Mouse (Mus musculus) lung, embryonic 15.5 days (tissue): Measurements from ENCODE around the gene Spen. TPM values are rescaled to one million over a fixed set of nuclear protein-coding genes. Genes with fewer than 3 reads are reported as not detected.

Experiments
- ATAC-seq: fragments of 200-750 bp; cut with Nextera tagmentation; 2 replicates; pipeline ENCODE4 v1.8.0; 2017; ENCODE audit warnings: moderate number of reproducible peaks, borderline replicate concordance; ENCODE audit not compliant: low FRiP score, low TSS enrichment; ENCODE audit errors: extremely low read depth
- H3K27ac ChIP-seq: fragments of 300-500 bp; sonication (generic); 2 replicates; pipeline ENCODE4 v1.5.1; 2015; ENCODE audit warnings: moderate library complexity, mild to moderate bottlenecking, inconsistent platforms
- H3K27me3 ChIP-seq: fragments of 300-500 bp; sonication (generic); 2 replicates; pipeline ENCODE4 v1.6.1; 2015; ENCODE audit warnings: inconsistent platforms
- H3K36me3 ChIP-seq: fragments of 300-500 bp; sonication (generic); 2 replicates; pipeline ENCODE4 v1.6.1; 2015; ENCODE audit warnings: inconsistent platforms
- H3K4me1 ChIP-seq: fragments of 300-500 bp; sonication (generic); 2 replicates; pipeline ENCODE4 v1.6.1; 2015; ENCODE audit warnings: inconsistent platforms
- H3K4me2 ChIP-seq: fragments of 300-500 bp; sonication (generic); 2 replicates; pipeline ENCODE4 v1.6.1; 2015; ENCODE audit warnings: inconsistent platforms, mild to moderate bottlenecking, moderate library complexity
- H3K4me3 ChIP-seq: fragments of 300-500 bp; sonication (generic); 2 replicates; pipeline ENCODE4 v1.5.1; 2015; ENCODE audit warnings: mild to moderate bottlenecking, inconsistent platforms
- H3K9ac ChIP-seq: fragments of 300-500 bp; sonication (generic); 2 replicates; pipeline ENCODE4 v1.6.1; 2015; ENCODE audit warnings: inconsistent platforms
- H3K9me3 ChIP-seq: fragments of 300-500 bp; sonication (generic); 2 replicates; pipeline ENCODE4 v1.6.1; 2016; ENCODE audit warnings: inconsistent platforms
- WGBS: fragments of 180-500 bp; shearing (Covaris S2); methylation state at CpG from one replicate; pipeline ENCODE4 v1.1.7; 2015; 5-methylcytosine and 5-hydroxymethylcytosine counted together
- polyA plus RNA-seq: library from polyadenylated mRNA; unstranded; fragments of >200 nt; fragmentation: Nextera tagmentation; extraction: Ambion mirVana; gene quantifications from 2 replicates; pipeline ENCODE4 v1.2.1, GENCODE M21; 2015

Gene Spen
- polyA plus RNA-seq, 1 experiment from 2014 or later, result 10.3 TPM

DNA sequence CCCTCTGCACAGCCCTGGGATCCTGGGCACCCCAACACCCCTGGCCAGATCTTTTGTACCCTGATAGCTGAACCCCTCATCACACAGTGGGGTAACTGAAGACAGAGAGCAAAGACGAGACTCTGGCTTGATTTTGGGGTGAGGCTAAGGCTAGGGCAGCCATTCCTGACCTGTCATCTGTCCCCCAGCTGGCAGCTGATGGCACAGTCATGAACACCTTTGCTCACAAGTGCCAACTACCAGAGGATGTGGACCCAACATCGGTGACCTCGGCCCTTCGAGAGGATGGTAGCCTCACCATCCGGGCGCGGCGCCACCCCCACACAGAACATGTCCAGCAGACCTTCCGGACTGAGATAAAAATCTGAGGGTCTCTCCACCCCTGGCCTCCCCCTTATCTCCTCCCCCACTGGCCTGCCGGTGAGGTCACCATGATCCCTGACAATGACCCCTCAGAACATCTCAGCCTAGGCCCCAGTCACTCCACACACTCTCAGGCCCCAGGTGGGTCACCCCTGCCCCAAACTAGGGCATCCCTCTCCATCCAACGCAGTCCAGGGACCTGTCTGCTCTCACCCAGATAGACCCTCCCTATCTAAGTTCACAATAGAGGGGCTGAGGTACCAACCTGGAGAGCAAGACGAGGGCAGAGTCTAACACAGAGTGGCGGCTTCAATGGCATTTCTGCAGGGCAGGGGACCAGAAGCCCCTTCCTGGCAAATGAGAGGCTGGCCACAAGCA, 114.5 kb downstream of the Spen start:
- no peak overlapping the region for H3K9ac ChIP-seq
- peaks cover 6% of the 10 kb centered on the region; the same call in 1 of the 2 replicates for H3K27me3 ChIP-seq
- no peaks in the 10 kb centered on the region for H3K9me3 ChIP-seq
- H3K4me2 ChIP-seq, result no peak overlapping the region
- H3K36me3 ChIP-seq, result no peaks in the 10 kb centered on the region
- no peak overlapping the region for H3K27ac ChIP-seq
- ATAC-seq, result no peak
- H3K4me1 ChIP-seq, result peaks cover 42% of the 10 kb centered on the region
- 80% methylated on average over 13 of the region's 13 CpGs for WGBS
- H3K4me3 ChIP-seq, result no peak overlapping the region

DNA sequence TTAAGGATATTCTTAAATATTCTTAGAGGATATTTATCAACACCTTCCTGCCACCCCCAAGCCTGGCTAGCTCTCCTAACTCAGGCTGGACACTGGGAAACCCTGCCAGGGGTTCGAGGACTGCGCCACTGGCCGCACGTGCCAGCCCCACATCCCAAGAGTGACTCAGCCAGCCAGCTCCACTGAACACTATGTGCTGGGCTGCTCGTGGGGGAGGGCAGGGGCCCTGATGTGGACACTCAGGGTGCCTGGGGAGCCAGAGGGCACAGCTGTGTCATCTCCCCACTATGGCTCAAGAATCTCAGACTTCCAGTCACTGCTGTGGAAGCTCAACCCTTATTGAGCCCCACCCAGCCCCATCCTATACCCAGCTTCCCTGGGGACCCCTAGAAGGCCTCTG, 115.1 kb downstream of the Spen start:
- H3K4me2 ChIP-seq, result no peak overlapping the region
- no peaks in the 10 kb centered on the region for H3K36me3 ChIP-seq
- H3K27me3 ChIP-seq, result peaks cover 6% of the 10 kb centered on the region; the same call in 1 of the 2 replicates
- no peak overlapping the region for H3K9ac ChIP-seq
- no peak overlapping the region for H3K4me3 ChIP-seq
- H3K4me1 ChIP-seq, result peaks cover 42% of the 10 kb centered on the region
- 79% methylated on average over 5 of the region's 5 CpGs for WGBS
- H3K9me3 ChIP-seq, result no peaks in the 10 kb centered on the region
- no peak for ATAC-seq
- H3K27ac ChIP-seq, result no peak overlapping the region

DNA sequence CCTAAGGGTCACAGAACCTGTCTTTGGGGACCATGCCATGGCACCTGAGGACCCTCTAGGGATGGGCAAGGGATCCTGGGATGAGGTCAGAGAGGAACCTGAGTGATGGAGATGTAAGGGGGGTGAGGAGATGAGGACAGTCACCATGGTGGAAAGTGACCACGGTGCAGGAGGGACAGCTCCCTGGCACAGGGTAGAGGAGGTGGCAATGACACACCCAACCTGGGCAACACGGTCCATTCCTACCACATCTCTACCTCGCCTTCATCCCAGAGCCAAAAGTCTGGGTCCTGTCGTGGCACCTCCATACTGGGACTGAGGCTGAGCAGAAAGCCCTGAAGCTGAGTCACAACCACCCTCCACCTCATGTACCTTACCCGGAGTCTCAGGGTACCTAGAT, 115.6 kb downstream of the Spen start:
- Histone ChIP-seq H3K4me2 (no peak overlapping the region), H3K4me1 (peaks cover 42% of the 10 kb centered on the region)
- no peak for ATAC-seq

DNA sequence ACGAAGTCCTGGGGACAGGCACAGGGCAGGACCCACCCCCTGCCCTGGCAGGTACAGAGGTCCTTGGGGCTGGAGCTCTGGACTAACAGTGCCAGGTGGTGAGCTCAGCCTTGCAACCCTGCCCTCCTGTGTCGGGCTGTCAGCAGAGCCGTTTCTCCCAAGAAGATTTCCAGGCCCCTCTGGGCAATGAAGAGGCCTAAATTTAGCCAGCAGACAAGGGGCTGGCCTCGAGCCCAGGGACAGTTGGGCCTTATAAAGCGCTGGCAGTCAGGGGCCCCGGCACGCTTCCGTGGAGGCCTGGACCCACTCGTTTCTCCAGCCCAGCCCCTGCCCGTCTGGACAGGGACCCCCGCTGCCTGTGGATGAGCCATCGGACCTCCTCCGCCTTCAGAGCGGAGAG, 117.0 kb downstream of the Spen start:
- H3K9me3 ChIP-seq, result no peaks in the 10 kb centered on the region
- peak; percentile 9; the same call in 1 of the 2 replicates for ATAC-seq
- H3K9ac ChIP-seq, result no peak overlapping the region
- peaks cover 6% of the 10 kb centered on the region; the same call in 1 of the 2 replicates for H3K27me3 ChIP-seq
- H3K36me3 ChIP-seq, result no peaks in the 10 kb centered on the region
- peak overlapping the region; percentile 54 for H3K27ac ChIP-seq
- 51% methylated on average over 14 of the region's 14 CpGs for WGBS
- H3K4me3 ChIP-seq, result 0 out of 2 replicates have a peak overlapping the region, but pooled peaks have one; percentile 10
- H3K4me1 ChIP-seq, result peaks cover 33% of the 10 kb centered on the region
- 0 out of 2 replicates have a peak overlapping the region, but pooled peaks have one; percentile 8 for H3K4me2 ChIP-seq

More for the DNA sequence above, 115.6 kb downstream of the Spen start:
- Histone ChIP-seq H3K36me3 (no peaks in the 10 kb centered on the region), H3K27ac (no peak overlapping the region), H3K4me3 (no peak overlapping the region), H3K27me3 (peaks cover 6% of the 10 kb centered on the region; the same call in 1 of the 2 replicates), H3K9me3 (no peaks in the 10 kb centered on the region), H3K9ac (no peak overlapping the region)
- 79% methylated on average over 5 of the region's 5 CpGs for WGBS

DNA sequence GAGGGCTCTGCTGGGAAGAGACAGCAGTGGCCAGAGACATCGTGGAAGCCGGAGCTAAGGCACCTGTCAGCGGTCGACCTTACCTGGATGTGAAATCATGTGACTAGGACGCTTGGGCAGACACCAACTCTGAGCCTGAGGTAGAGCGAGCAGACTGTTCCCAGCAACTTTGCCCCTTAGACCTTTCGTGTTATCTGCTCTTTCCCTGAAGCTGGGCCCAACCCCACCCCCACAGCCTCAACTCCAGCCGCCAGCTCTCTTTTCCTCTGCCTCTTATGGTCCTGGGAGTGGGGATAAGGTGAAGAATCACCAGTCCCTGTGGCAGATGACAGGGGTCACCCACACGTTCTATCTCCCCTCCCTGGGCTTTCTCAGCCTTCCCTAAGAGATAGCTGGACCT, 117.5 kb downstream of the Spen start:
- Histone ChIP-seq H3K4me2 (no peak overlapping the region), H3K4me1 (peaks cover 28% of the 10 kb centered on the region), H3K36me3 (no peaks in the 10 kb centered on the region), H3K27ac (peak overlapping the region; percentile 54), H3K9ac (no peak overlapping the region), H3K27me3 (peaks cover 6% of the 10 kb centered on the region; the same call in 1 of the 2 replicates), H3K4me3 (no peak overlapping the region), H3K9me3 (no peaks in the 10 kb centered on the region)
- ATAC-seq, result no peak
- 27% methylated on average over 9 of the region's 9 CpGs for WGBS

DNA sequence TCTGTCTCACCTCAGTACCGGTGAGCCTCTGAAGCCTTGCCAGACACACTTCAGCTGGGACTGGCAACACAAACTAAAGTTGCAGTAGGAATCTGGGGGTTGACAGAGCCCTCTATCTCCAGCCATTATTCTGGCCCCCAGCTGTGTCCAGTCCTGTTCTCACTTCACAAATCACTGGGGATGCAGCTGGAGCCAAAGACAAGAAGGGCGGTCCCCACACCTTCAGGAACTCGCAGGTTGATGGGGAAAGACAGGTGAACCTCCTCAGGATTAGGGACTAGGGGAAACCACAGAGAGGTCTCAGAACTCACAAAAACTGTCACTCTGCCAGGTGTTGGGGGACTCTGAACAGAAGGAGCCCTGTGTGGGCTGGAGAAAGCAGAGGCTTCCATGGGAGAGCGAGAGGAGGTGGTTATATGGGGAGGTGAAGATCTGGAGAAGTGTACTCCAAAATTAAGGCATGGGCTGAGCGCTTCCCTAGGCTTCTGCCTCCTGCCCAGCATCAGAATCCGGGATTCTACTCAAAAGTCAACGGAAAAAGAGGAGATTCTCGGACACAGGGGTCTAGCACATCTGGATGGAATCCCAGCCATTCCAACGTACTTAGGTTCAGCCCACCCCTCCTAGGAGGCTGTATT, 118.1 kb downstream of the Spen start, which contains the start of gene Hspb7:
TSS of gene Hspb7 (plus strand) at position 588 of the 638 bp plus-strand sequence.
- H3K4me1 ChIP-seq, result peaks cover 22% of the 10 kb centered on the region
- no peaks in the 10 kb centered on the region for H3K9me3 ChIP-seq
- no peaks in the 10 kb centered on the region for H3K36me3 ChIP-seq
- peaks cover 6% of the 10 kb centered on the region; the same call in 1 of the 2 replicates for H3K27me3 ChIP-seq
- H3K27ac ChIP-seq, result peak within 1 kb of the TSS; percentile 54
- H3K4me3 ChIP-seq, result 0 out of 2 replicates have a peak within 1 kb of the TSS, but pooled peaks have one; percentile 10
- 30% methylated on average over 9 of the region's 9 CpGs for WGBS
- 0 out of 2 replicates have a peak within 1 kb of the TSS, but pooled peaks have one; percentile 8 for H3K4me2 ChIP-seq
- ATAC-seq, result no peak
- no peak within 1 kb of the TSS for H3K9ac ChIP-seq

DNA sequence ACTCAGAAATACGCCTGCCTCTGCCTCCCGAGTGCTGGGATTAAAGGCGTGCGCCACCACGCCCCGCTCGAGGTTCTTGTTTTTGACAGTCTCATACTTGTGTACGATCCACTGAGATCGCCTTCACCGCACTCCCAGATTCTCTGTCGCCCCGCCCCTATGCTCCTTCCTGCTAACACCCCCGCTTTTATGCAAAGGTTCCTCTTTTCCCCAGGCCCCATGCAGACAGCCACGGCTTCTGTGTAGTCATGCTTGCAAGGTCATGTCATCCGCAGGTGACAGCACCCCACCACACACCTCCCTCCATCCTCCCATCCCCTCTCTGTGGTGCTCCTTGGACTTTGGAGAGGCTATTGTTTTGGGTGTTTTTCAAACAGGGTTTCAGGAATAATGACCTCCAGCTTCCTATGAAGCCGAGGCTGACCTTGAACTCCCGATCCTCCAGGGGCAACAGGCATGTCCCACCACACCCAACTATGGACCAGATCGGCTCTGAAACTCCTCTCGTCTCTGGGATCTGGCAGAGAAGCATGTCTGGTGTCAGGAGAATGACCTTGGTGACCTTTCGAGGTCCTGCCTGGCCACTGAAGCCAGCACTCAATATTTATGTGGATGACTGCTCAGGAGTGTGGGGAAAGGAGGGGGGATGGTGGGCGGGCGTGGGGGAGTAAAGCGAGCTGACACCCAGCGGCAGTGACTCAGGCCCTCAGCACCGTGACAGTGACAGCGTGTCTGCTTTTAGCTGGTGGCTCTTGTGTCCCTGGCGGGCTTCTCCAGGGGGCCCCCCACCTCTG, 118.8 kb downstream of the Spen start:
- H3K9ac ChIP-seq, result no peak overlapping the region
- H3K9me3 ChIP-seq, result no peaks in the 10 kb centered on the region
- peaks cover 6% of the 10 kb centered on the region; the same call in 1 of the 2 replicates for H3K27me3 ChIP-seq
- no peak for ATAC-seq
- H3K4me1 ChIP-seq, result peaks cover 22% of the 10 kb centered on the region
- 51% methylated on average over 27 of the region's 27 CpGs for WGBS
- H3K4me2 ChIP-seq, result no peak overlapping the region
- H3K4me3 ChIP-seq, result no peak overlapping the region
- H3K36me3 ChIP-seq, result no peaks in the 10 kb centered on the region
- H3K27ac ChIP-seq, result no peak overlapping the region

Other genes with a start within 250 kb of the Spen start
- 10.8 and 11.0 TPM in 2 replicates for gene Epha2, start 237.4 kb downstream of the Spen start, polyA plus RNA-seq
- gene Fam131c, start 170.4 kb downstream of the Spen start, polyA plus RNA-seq, result 3.1 and 3.6 TPM in 2 replicates
- 0.19 and 0.54 TPM in 2 replicates for gene Clcnka, start 139.9 kb downstream of the Spen start, polyA plus RNA-seq
- 0.16 TPM in 1 of 2 replicates, not detected in the other for gene Clcnkb, start 122.6 kb downstream of the Spen start, polyA plus RNA-seq
- gene Hspb7, start 117.8 kb downstream of the Spen start, polyA plus RNA-seq, result 3.2 and 4.8 TPM in 2 replicates
- gene Srarp, start 102.5 kb downstream of the Spen start, polyA plus RNA-seq, result not detected in 2 replicates
- gene Zbtb17, start 93.9 kb downstream of the Spen start, polyA plus RNA-seq, result 33.1 and 36.4 TPM in 2 replicates
- 73.5 TPM in 2 replicates for gene Fblim1, start 67.5 kb upstream of the Spen start, polyA plus RNA-seq
- 0.49 and 0.58 TPM in 2 replicates for gene Tmem82, start 80.0 kb upstream of the Spen start, polyA plus RNA-seq
- gene Slc25a34, start 85.2 kb upstream of the Spen start, polyA plus RNA-seq, result 0.05 and 0.09 TPM in 2 replicates
- 5.5 and 6.2 TPM in 2 replicates for gene Plekhm2, start 126.3 kb upstream of the Spen start, polyA plus RNA-seq
- not detected in 2 replicates for gene Rsc1a1, start 147.0 kb upstream of the Spen start, polyA plus RNA-seq
- gene Ddi2, start 184.8 kb upstream of the Spen start, polyA plus RNA-seq, result 22.1 and 22.8 TPM in 2 replicates
- 0.20 and 0.26 TPM in 2 replicates for gene Agmat, start 208.1 kb upstream of the Spen start, polyA plus RNA-seq